Mouse (Mus musculus): Measurements from ENCODE around the gene D330020A13Rik. TPM values are rescaled to one million over a fixed set of nuclear protein-coding genes. Genes with fewer than 3 reads are reported as not detected.

Gene D330020A13Rik
- polyA plus RNA-seq, 1 experiment from 2014 or later = not detected

DNA sequence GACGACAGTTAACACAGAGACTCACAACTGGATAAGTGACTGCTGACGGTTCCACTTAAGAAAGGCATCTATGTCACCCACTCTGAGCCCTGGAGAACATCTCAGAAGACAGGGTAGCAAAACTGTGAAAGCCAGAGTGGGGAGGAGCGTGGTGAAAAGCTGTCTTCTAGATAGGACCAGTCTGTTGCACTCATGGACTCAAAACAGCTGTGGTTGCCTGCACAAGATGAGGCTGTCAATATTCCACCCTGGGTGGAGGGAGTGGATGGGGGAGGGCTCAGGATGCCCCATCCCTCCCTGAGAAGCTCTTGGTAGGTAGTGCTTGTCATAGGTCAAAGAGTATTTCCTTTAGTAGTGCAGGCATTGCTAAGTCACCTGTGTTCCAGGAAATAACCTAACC, 15.6 kb downstream of the D330020A13Rik start:
- no peaks in the 10 kb centered on the region for H3K4me1 ChIP-seq (replicated peaks; ENCODE audit: control insufficient read depth, insufficient read depth, low read length)
- H3K27ac ChIP-seq (ENCODE audit: low read length) = no peak overlapping the region
- 35% methylated on average over 3 of the region's 3 CpGs for WGBS
- no peak overlapping the region for H3K9ac ChIP-seq (ENCODE audit: low read length)
- no peak overlapping the region for H3K4me2 ChIP-seq (ENCODE audit: low read depth, low read length)
- no peak overlapping the region for H3K4me3 ChIP-seq (ENCODE audit: low read length)
- no peak for ATAC-seq (ENCODE audit: low read depth)
- no peaks in the 10 kb centered on the region for H3K36me3 ChIP-seq (ENCODE audit: control insufficient read depth, insufficient read depth, low read length)
- no peaks in the 10 kb centered on the region for H3K27me3 ChIP-seq (ENCODE audit: control insufficient read depth, insufficient read depth, low read depth, low read length)
- H3K9me3 ChIP-seq (ENCODE audit: control insufficient read depth, low read length) = no peaks in the 10 kb centered on the region

DNA sequence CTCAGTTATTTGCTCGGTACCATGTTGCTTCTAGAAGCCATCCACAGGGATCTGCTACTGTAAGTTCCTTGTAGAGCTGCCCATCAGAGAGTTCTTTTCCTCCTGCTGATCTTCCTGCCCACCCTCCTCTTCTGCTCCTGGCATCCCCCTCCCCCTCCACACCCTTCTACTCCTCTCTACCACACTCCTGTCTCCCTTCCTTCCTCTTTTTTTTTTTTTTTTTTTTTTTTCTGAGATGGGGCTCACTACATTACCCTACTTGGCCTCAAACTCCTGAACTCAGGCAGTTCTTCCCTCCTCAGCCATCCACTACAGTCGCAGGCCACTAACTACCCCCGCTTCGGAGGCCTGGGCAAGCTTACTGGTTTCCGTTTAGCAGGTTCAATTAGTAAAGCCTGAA, 18.3 kb downstream of the D330020A13Rik start:
- WGBS = 61% methylated on average over 5 of the region's 5 CpGs
- Histone ChIP-seq H3K27ac (ENCODE audit: low read length) (no peak overlapping the region), H3K4me3 (ENCODE audit: low read length) (no peak overlapping the region), H3K36me3 (ENCODE audit: control insufficient read depth, insufficient read depth, low read length) (no peaks in the 10 kb centered on the region), H3K4me1 (replicated peaks; ENCODE audit: control insufficient read depth, insufficient read depth, low read length) (no peaks in the 10 kb centered on the region), H3K9ac (ENCODE audit: low read length) (no peak overlapping the region), H3K27me3 (ENCODE audit: control insufficient read depth, insufficient read depth, low read depth, low read length) (no peaks in the 10 kb centered on the region), H3K4me2 (ENCODE audit: low read depth, low read length) (no peak overlapping the region), H3K9me3 (ENCODE audit: control insufficient read depth, low read length) (no peaks in the 10 kb centered on the region)
- ATAC-seq (ENCODE audit: low read depth) = no peak

DNA sequence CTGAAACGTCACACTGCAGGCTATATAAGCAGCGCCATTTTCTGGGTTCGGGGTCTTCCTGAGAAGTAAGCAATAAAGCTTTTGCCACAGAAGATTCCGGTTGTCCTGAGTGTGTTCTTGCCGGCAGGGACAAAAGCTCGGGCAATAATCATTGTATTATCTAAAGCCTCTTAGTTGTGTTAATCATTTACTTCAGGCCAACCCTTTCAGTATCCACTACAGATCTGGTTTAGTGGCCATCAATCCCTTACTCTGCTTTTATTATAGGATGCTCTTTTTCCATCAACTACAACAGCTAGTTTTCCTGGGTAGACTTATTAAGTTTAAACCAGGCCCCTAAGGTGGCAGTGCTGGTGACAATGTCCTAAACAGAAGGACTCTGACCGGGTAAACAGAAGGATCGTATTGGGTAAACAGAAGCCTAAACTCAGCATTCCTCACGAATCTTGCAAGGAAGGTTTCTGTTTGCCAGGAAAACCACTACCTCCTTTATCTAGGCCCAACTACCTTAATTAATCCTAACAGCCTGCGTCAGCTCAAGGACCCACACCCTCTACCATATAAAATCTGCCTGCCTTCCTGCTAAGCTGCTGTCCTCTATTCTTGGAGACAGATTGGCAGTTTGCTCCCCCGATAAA, 24.3 kb downstream of the D330020A13Rik start:
- Histone ChIP-seq H3K9ac (ENCODE audit: low read length) (no peak overlapping the region), H3K27me3 (ENCODE audit: control insufficient read depth, insufficient read depth, low read depth, low read length) (no peaks in the 10 kb centered on the region), H3K4me1 (replicated peaks; ENCODE audit: control insufficient read depth, insufficient read depth, low read length) (no peaks in the 10 kb centered on the region), H3K36me3 (ENCODE audit: control insufficient read depth, insufficient read depth, low read length) (no peaks in the 10 kb centered on the region), H3K9me3 (ENCODE audit: control insufficient read depth, low read length) (no peaks in the 10 kb centered on the region), H3K27ac (ENCODE audit: low read length) (no peak overlapping the region), H3K4me3 (ENCODE audit: low read length) (no peak overlapping the region), H3K4me2 (ENCODE audit: low read depth, low read length) (no peak overlapping the region)
- ATAC-seq (ENCODE audit: low read depth) = no peak
- 56% methylated on average over 11 of the region's 11 CpGs for WGBS

DNA sequence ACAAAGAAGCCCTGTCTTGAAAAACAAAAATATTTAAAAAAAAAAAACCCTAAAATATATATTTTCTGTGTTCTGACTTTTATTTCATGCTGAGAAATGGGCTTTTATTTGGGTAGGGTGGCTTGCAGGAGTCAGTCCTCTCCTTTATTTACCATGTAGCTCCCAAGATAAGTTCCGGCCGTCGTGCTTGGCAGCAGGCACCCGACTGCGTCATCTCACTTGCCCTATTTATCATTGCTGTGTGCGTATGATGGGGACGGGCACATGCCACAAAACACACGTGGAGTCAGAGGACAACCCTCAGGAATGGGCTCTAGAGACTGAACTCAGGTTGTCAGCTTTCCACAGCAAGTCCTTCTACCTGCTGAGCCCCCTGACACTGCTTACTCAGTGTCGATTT, 25.0 kb downstream of the D330020A13Rik start:
- no peak overlapping the region for H3K27ac ChIP-seq (ENCODE audit: low read length)
- no peaks in the 10 kb centered on the region for H3K9me3 ChIP-seq (ENCODE audit: control insufficient read depth, low read length)
- H3K4me3 ChIP-seq (ENCODE audit: low read length) = no peak overlapping the region
- no peaks in the 10 kb centered on the region for H3K4me1 ChIP-seq (replicated peaks; ENCODE audit: control insufficient read depth, insufficient read depth, low read length)
- WGBS = 50% methylated on average over 9 of the region's 9 CpGs
- no peak for ATAC-seq (ENCODE audit: low read depth)
- no peaks in the 10 kb centered on the region for H3K27me3 ChIP-seq (ENCODE audit: control insufficient read depth, insufficient read depth, low read depth, low read length)
- H3K4me2 ChIP-seq (ENCODE audit: low read depth, low read length) = no peak overlapping the region
- H3K36me3 ChIP-seq (ENCODE audit: control insufficient read depth, insufficient read depth, low read length) = no peaks in the 10 kb centered on the region
- no peak overlapping the region for H3K9ac ChIP-seq (ENCODE audit: low read length)

DNA sequence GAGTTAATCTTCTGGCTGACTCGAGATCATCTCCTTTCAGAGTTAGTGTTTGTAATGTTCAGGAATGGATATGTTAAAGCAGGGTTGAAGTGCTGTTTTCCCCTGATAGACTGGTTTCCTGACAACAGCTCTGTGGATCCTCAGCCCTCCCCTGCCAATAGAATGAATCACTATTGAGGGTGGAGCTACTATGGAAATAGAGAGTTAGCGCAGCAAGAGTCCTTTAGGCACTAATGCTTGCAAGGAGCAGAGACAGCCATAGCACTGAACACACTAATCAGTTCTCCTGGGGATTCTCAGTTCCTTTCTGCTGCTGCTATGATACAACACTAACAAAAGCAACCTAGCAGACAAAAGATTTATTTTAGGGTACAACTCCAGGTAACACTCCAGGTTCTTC, 26.2 kb downstream of the D330020A13Rik start:
- no peak overlapping the region for H3K9ac ChIP-seq (ENCODE audit: low read length)
- no peak overlapping the region for H3K4me2 ChIP-seq (ENCODE audit: low read depth, low read length)
- peaks cover 3% of the 10 kb centered on the region; the same call in 1 of the 2 replicates for H3K36me3 ChIP-seq (ENCODE audit: control insufficient read depth, insufficient read depth, low read length)
- no peak overlapping the region for H3K4me3 ChIP-seq (ENCODE audit: low read length)
- H3K4me1 ChIP-seq (replicated peaks; ENCODE audit: control insufficient read depth, insufficient read depth, low read length) = no peaks in the 10 kb centered on the region
- no peaks in the 10 kb centered on the region for H3K9me3 ChIP-seq (ENCODE audit: control insufficient read depth, low read length)
- no peak overlapping the region for H3K27ac ChIP-seq (ENCODE audit: low read length)
- 60% methylated on average over 2 of the region's 2 CpGs for WGBS
- ATAC-seq (ENCODE audit: low read depth) = no peak
- H3K27me3 ChIP-seq (ENCODE audit: control insufficient read depth, insufficient read depth, low read depth, low read length) = no peaks in the 10 kb centered on the region

DNA sequence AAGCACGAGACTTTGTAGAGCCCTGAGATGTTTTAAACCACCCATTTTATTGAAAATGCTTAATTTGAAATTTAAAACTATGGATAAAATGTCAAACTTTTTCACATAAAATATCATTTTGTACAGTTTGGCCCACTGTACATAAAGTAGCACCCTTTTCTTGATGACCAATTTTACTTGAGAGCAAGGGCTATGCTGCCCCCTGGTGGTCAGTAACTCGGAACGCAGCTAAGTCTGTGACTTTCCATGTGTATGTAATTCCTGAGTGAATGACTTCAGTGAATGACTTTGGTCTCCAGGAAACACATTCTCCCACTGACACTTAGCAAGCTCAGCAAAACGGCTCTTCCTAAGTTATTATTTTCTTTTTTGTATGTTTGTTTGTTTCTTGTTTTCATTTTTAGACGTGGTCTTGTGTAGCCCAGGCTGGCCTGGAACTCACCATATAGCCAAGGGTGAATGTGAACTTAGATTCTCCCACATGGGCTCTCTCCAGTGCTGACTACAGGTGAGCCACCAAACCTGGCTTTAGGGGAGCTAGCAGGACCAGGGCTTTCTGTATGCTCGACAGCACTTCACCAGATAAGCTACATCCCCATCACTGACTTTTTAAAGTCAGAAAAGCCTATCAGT, 30.2 kb downstream of the D330020A13Rik start:
- H3K9ac ChIP-seq (ENCODE audit: low read length) = no peak overlapping the region
- no peak for ATAC-seq (ENCODE audit: low read depth)
- no peaks in the 10 kb centered on the region for H3K4me1 ChIP-seq (replicated peaks; ENCODE audit: control insufficient read depth, insufficient read depth, low read length)
- H3K27me3 ChIP-seq (ENCODE audit: control insufficient read depth, insufficient read depth, low read depth, low read length) = no peaks in the 10 kb centered on the region
- H3K4me3 ChIP-seq (ENCODE audit: low read length) = no peak overlapping the region
- no peaks in the 10 kb centered on the region for H3K9me3 ChIP-seq (ENCODE audit: control insufficient read depth, low read length)
- peaks cover 10% of the 10 kb centered on the region; the same call in 1 of the 2 replicates for H3K36me3 ChIP-seq (ENCODE audit: control insufficient read depth, insufficient read depth, low read length)
- 30% methylated on average over 6 of the region's 6 CpGs for WGBS
- no peak overlapping the region for H3K4me2 ChIP-seq (ENCODE audit: low read depth, low read length)
- no peak overlapping the region for H3K27ac ChIP-seq (ENCODE audit: low read length)

DNA sequence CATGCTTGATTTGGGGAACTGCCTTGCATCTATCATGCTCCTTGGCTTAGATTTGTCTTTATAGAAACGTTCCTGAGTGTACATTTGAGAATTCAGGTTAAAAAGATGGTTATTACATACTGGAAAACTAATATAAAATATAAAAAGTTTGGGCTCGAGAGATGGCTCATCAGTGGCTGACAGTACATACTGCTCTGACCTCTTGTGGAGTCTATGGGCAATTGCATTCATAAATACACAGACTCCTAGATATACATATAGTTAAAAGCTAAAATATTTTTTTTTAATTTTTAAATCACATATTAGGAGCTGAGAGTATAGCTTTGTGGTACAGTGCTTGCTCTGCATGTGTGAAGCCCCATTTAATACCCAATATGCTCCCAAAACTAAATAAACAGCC, 38.2 kb downstream of the D330020A13Rik start:
- H3K4me2 ChIP-seq (ENCODE audit: low read depth, low read length) = no peak overlapping the region
- H3K4me1 ChIP-seq (replicated peaks; ENCODE audit: control insufficient read depth, insufficient read depth, low read length) = no peaks in the 10 kb centered on the region
- no peak overlapping the region for H3K27ac ChIP-seq (ENCODE audit: low read length)
- no peak overlapping the region for H3K9ac ChIP-seq (ENCODE audit: low read length)
- 78% methylated on average over 2 of the region's 2 CpGs for WGBS
- peaks cover 37% of the 10 kb centered on the region for H3K36me3 ChIP-seq (ENCODE audit: control insufficient read depth, insufficient read depth, low read length)
- H3K9me3 ChIP-seq (ENCODE audit: control insufficient read depth, low read length) = no peaks in the 10 kb centered on the region
- no peak overlapping the region for H3K4me3 ChIP-seq (ENCODE audit: low read length)
- H3K27me3 ChIP-seq (ENCODE audit: control insufficient read depth, insufficient read depth, low read depth, low read length) = no peaks in the 10 kb centered on the region
- ATAC-seq (ENCODE audit: low read depth) = no peak

DNA sequence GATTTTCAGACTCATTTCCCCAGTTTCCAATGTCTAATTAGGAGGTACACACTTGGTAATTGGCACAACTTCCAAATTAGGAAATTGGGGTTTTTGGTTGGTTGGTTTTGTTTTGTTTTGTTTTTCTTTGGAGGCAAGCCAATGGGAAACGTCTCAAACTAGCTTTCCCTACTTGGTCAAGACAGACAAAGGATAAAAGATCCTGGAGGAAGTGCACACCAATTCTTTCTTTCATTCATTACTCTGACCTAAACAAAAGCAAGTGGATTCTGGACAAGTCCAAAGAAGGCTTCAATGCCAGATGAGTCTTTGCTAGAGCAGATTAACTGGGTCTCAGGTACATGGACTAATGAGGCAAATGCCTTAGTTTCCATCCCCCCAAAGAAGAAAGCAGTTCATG, 49.8 kb downstream of the D330020A13Rik start:
- ATAC-seq (ENCODE audit: low read depth) = no peak
- Histone ChIP-seq H3K27me3 (ENCODE audit: control insufficient read depth, insufficient read depth, low read depth, low read length) (no peaks in the 10 kb centered on the region), H3K4me1 (replicated peaks; ENCODE audit: control insufficient read depth, insufficient read depth, low read length) (no peaks in the 10 kb centered on the region), H3K4me3 (ENCODE audit: low read length) (no peak overlapping the region), H3K9me3 (ENCODE audit: control insufficient read depth, low read length) (no peaks in the 10 kb centered on the region), H3K4me2 (ENCODE audit: low read depth, low read length) (no peak overlapping the region), H3K9ac (ENCODE audit: low read length) (no peak overlapping the region), H3K36me3 (ENCODE audit: control insufficient read depth, insufficient read depth, low read length) (peaks cover 35% of the 10 kb centered on the region), H3K27ac (ENCODE audit: low read length) (no peak overlapping the region)
- WGBS = 35% methylated on average over 1 of the region's 1 CpGs

All from lung, embryonic 16.5 days (tissue).